Mouse (Mus musculus) lung, adult 2 months (tissue): ENCODE measurements around the gene Iqcg. TPM values are rescaled to one million over a fixed set of nuclear protein-coding genes. Genes with fewer than 3 reads are reported as not detected.

Source experiments
- DNase-seq: peaks from one replicate; pipeline ENCODE4 v3.0.0; 2022
- H3K4me1 ChIP-seq: fragments of 200-500 bp; 2 replicates; pipeline ENCODE4 v1.6.1; 2011; ENCODE audit warnings: low read length; ENCODE audit not compliant: control insufficient read depth, insufficient read depth
- H3K4me3 ChIP-seq: fragments of 200-500 bp; replicated peaks from 2 replicates; pipeline ENCODE3; 2011; ENCODE audit warnings: low read depth, mild to moderate bottlenecking, control low read depth, low read length; ENCODE audit errors: extremely low read depth
- CTCF ChIP-seq: fragments of 200-500 bp; IDR thresholded peaks from 2 replicates; pipeline ENCODE4 v1.5.1; 2011; ENCODE audit warnings: mild to moderate bottlenecking, low read length, control low read depth; ENCODE audit not compliant: insufficient read depth
- POLR2A ChIP-seq: fragments of 200-500 bp; IDR thresholded peaks from 2 replicates; pipeline ENCODE4 v1.6.1; 2011; ENCODE audit warnings: low read depth, mild to moderate bottlenecking, control low read depth, low read length, borderline replicate concordance; ENCODE audit errors: extremely low read depth
- WGBS: fragments of 180-500 bp; shearing (Covaris S2); methylation state at CpG from one replicate; pipeline ENCODE4 v1.1.7; 2018; 5-methylcytosine and 5-hydroxymethylcytosine counted together
- polyA plus RNA-seq: library from polyadenylated mRNA; depleted of rRNA; stranded (reverse); fragments of >200 nt; gene quantifications from 2 replicates; pipeline ENCODE4 v1.2.3, GENCODE M21; 2012

Gene Iqcg
- polyA plus RNA-seq, 1 experiment: 1.9 TPM

GRCm38 (mm10) chr16:33023750-33024149 is 32.3 kb downstream of the Iqcg start:
- 3% methylated on average over 4 of the region's 4 CpGs for WGBS

GRCm38 (mm10) chr16:33021381-33021780 is 34.6 kb downstream of the Iqcg start:
- TF ChIP-seq CTCF (no peak), POLR2A (no peak)
- Histone ChIP-seq H3K4me3 (no peak overlapping the region), H3K4me1 (no peaks in the 10 kb centered on the region)
- DNase-seq: no peak
- WGBS: 42% methylated on average over 3 of the region's 3 CpGs

More at GRCm38 (mm10) chr16:33023750-33024149, 32.3 kb downstream of the Iqcg start:
- Histone ChIP-seq H3K4me1 (no peaks in the 10 kb centered on the region), H3K4me3 (no peak overlapping the region)
- TF ChIP-seq CTCF (peak; percentile 100), POLR2A (no peak)
- DNase-seq: peak; percentile 83

- no peak for DNase-seq
- 71% methylated on average over 21 of the region's 21 CpGs for WGBS
Observed at GRCm38 (mm10) chr16:33019117-33019770, 36.8 kb downstream of the Iqcg start.

GRCm38 (mm10) chr16:33017677-33018349 is 38.2 kb downstream of the Iqcg start:
- WGBS: 72% methylated on average over 5 of the region's 5 CpGs
- H3K4me3 ChIP-seq: no peak overlapping the region
- no peak for TF ChIP-seq CTCF
- no peak for TF ChIP-seq POLR2A
- no peaks in the 10 kb centered on the region for H3K4me1 ChIP-seq
- no peak for DNase-seq

More at GRCm38 (mm10) chr16:33019117-33019770, 36.8 kb downstream of the Iqcg start:
- Histone ChIP-seq H3K4me3 (no peak overlapping the region), H3K4me1 (no peaks in the 10 kb centered on the region)
- no peak for TF ChIP-seq CTCF
- TF ChIP-seq POLR2A: no peak

- DNase-seq: no peak
- TF ChIP-seq POLR2A (no peak), CTCF (no peak)
- 73% methylated on average over 2 of the region's 2 CpGs for WGBS
- no peak overlapping the region for H3K4me3 ChIP-seq
- no peaks in the 10 kb centered on the region for H3K4me1 ChIP-seq
Observed at GRCm38 (mm10) chr16:33015986-33016385, 40.0 kb downstream of the Iqcg start.

GRCm38 (mm10) chr16:33015396-33015907 is 40.6 kb downstream of the Iqcg start:
- no peaks in the 10 kb centered on the region for H3K4me1 ChIP-seq
- no peak for DNase-seq
- TF ChIP-seq POLR2A: no peak
- no peak for TF ChIP-seq CTCF
- WGBS: 98% methylated on average over 3 of the region's 3 CpGs
- no peak overlapping the region for H3K4me3 ChIP-seq

- no peak for DNase-seq
- WGBS: 83% methylated on average over 1 of the region's 1 CpGs
- no peak for TF ChIP-seq CTCF
- Histone ChIP-seq H3K4me3 (no peak overlapping the region), H3K4me1 (no peaks in the 10 kb centered on the region)
Observed at GRCm38 (mm10) chr16:33014921-33015320, 41.1 kb downstream of the Iqcg start.

- no peak overlapping the region for H3K4me3 ChIP-seq
- WGBS: 91% methylated on average over 5 of the region's 5 CpGs
- DNase-seq: no peak
- H3K4me1 ChIP-seq: no peaks in the 10 kb centered on the region
- TF ChIP-seq POLR2A: no peak
- TF ChIP-seq CTCF: no peak
Observed at GRCm38 (mm10) chr16:33013801-33014200, 42.2 kb downstream of the Iqcg start.

GRCm38 (mm10) chr16:33010166-33010565 is 45.9 kb downstream of the Iqcg start:
- 91% methylated on average over 6 of the region's 6 CpGs for WGBS
- no peak for DNase-seq
- no peak for TF ChIP-seq POLR2A
- no peak for TF ChIP-seq CTCF
- H3K4me3 ChIP-seq: no peak overlapping the region
- peaks cover 3% of the 10 kb centered on the region; the same call in 1 of the 2 replicates for H3K4me1 ChIP-seq

- Histone ChIP-seq H3K4me3 (no peak overlapping the region), H3K4me1 (peaks cover 5% of the 10 kb centered on the region; the same call in 1 of the 2 replicates)
- DNase-seq: no peak
- TF ChIP-seq POLR2A (no peak), CTCF (no peak)
- 76% methylated on average over 7 of the region's 7 CpGs for WGBS
Observed at GRCm38 (mm10) chr16:33007436-33007835, 48.6 kb downstream of the Iqcg start.
